Mouse (Mus musculus): ENCODE data around the gene Hmox2. TPM values are rescaled to one million over a fixed set of nuclear protein-coding genes. Genes with fewer than 3 reads are reported as not detected.

Gene Hmox2
- polyA plus RNA-seq (2015; fragmentation: Illumina TruSeq; extraction: RNeasy Lipid Tissue Mini Kit (QIAGEN cat#74804); ENCODE audit: insufficient read depth, low replicate concordance) = 95.5 TPM

DNA sequence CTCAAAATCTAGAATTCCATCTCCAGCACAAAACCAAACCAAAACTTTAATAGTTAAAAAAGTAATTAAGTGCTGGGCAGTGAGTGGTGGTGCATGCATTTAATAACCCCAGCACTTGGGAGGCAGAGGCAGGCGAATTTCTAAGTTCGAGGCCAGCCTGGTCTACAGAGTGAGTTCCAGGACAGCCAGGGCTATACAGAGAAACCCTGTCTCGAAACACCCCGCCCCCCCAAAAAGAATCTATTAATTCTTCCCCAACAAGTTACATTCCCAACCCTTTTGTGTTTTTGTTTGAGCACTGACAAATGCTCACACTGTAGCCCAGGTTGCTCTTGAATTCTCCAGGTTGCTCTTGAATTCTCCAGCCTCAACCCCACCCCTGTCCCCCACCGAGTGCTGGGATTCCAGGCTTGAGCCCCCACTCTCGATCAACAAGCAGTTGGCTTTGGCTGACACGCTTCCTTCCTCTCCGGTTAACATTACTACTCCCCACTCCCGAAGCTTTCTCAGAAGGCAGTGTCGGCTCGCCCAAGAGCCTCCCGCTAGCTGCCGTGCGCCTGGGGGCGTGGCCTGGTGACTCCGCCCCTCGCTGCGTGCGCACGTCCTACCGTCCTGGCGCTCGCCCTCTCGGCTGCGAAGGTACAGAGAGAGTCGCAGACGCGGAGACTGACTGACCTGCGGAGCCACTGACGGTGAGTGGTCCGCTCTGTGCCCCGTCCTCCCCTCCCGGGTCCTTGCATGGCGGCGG, at the start of gene Hmox2:
Hmox2 (plus strand) TSS at position 582 of the 748 bp plus-strand sequence.

DNA sequence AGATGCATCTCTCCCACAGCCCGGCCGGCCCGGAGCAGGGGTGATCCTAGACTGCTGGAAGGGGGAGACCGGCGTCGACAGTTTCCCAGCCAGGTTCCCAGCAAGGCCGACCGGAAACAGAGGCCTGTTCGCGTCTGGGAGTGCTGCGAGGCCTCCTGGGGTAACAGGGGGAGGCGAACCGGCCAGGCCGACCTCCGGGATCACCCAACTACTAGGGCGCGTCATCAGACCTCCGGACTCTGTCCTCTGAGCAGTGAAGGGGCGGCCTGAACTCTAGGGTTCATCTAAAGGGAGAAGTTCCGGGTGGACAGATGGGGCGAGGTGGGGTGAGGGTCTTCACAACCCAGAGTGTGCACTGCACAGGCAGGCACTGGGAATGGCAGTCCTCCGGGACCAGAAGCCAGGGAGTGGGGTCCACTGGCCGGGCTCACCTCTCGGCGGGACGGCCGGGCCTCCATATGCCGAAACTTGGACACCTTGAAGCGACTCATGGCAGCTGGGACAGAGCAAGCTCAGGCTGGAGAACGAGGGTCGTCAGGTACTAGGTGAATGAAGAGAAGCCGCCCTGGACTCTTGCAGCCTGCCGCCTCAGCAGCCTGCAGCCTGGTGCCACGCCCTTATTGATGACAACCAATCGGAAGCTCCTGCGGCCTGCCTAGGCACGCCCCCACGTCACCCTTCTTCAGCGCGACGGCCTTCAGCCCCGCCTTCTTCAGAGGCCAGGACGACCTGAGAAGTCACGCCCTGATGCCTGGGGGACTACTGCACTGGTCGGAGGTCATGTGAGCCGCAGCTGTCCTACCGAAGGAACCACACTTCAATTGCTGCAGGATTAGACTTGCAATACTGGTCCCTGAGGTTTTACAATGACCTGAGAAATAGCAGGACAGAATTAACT, 46.8 kb upstream of the Hmox2 start, which contains the start of gene Coro7:
Coro7 (minus strand) TSS at position 657 of the 898 bp plus-strand sequence.

GRCm38 (mm10) chr16:4718753-4719518, 7.2 kb upstream of the Hmox2 start, which contains the start of gene Nmral1:
Gene Nmral1 (minus strand): TSS chr16:4719356.

GRCm38 (mm10) chr16:4789810-4790559, 63.8 kb downstream of the Hmox2 start, which contains the start of gene Cdip1:
Gene Cdip1 (minus strand): TSS chr16:4790292.

Other genes starting within 250 kb of the Hmox2 start
- gene Srl, start 184.5 kb upstream of the Hmox2 start, polyA plus RNA-seq (2015; fragmentation: Illumina TruSeq; extraction: RNeasy Lipid Tissue Mini Kit (QIAGEN cat#74804); ENCODE audit: insufficient read depth, low replicate concordance) = 1.3 TPM
- 3.9 TPM for gene Tfap4, start 166.5 kb upstream of the Hmox2 start, polyA plus RNA-seq (2015; fragmentation: Illumina TruSeq; extraction: RNeasy Lipid Tissue Mini Kit (QIAGEN cat#74804); ENCODE audit: insufficient read depth, low replicate concordance)
- 2.8 TPM for gene Glis2, start 131.6 kb upstream of the Hmox2 start, polyA plus RNA-seq (2015; fragmentation: Illumina TruSeq; extraction: RNeasy Lipid Tissue Mini Kit (QIAGEN cat#74804); ENCODE audit: insufficient read depth, low replicate concordance)
- gene Pam16, start 101.4 kb upstream of the Hmox2 start, polyA plus RNA-seq (2015; fragmentation: Illumina TruSeq; extraction: RNeasy Lipid Tissue Mini Kit (QIAGEN cat#74804); ENCODE audit: insufficient read depth, low replicate concordance) = 28.6 TPM
- gene Vasn, start 86.4 kb upstream of the Hmox2 start, polyA plus RNA-seq (2015; fragmentation: Illumina TruSeq; extraction: RNeasy Lipid Tissue Mini Kit (QIAGEN cat#74804); ENCODE audit: insufficient read depth, low replicate concordance) = 2.1 TPM
- gene Dnaja3, start 86.4 kb upstream of the Hmox2 start, polyA plus RNA-seq (2015; fragmentation: Illumina TruSeq; extraction: RNeasy Lipid Tissue Mini Kit (QIAGEN cat#74804); ENCODE audit: insufficient read depth, low replicate concordance) = 34.5 TPM
- 40.9 TPM for gene Coro7, start 46.6 kb upstream of the Hmox2 start, polyA plus RNA-seq (2015; fragmentation: Illumina TruSeq; extraction: RNeasy Lipid Tissue Mini Kit (QIAGEN cat#74804); ENCODE audit: insufficient read depth, low replicate concordance)
- 8.6 TPM for gene Nmral1, start 7.0 kb upstream of the Hmox2 start, polyA plus RNA-seq (2015; fragmentation: Illumina TruSeq; extraction: RNeasy Lipid Tissue Mini Kit (QIAGEN cat#74804); ENCODE audit: insufficient read depth, low replicate concordance)
- 40.5 TPM for gene Cdip1, start 63.9 kb downstream of the Hmox2 start, polyA plus RNA-seq (2015; fragmentation: Illumina TruSeq; extraction: RNeasy Lipid Tissue Mini Kit (QIAGEN cat#74804); ENCODE audit: insufficient read depth, low replicate concordance)
- not detected for gene 4930562C15Rik, start 109.1 kb downstream of the Hmox2 start, polyA plus RNA-seq (2015; fragmentation: Illumina TruSeq; extraction: RNeasy Lipid Tissue Mini Kit (QIAGEN cat#74804); ENCODE audit: insufficient read depth, low replicate concordance)
- 20.6 TPM for gene Ubald1, start 154.0 kb downstream of the Hmox2 start, polyA plus RNA-seq (2015; fragmentation: Illumina TruSeq; extraction: RNeasy Lipid Tissue Mini Kit (QIAGEN cat#74804); ENCODE audit: insufficient read depth, low replicate concordance)
- gene Mgrn1, start 159.9 kb downstream of the Hmox2 start, polyA plus RNA-seq (2015; fragmentation: Illumina TruSeq; extraction: RNeasy Lipid Tissue Mini Kit (QIAGEN cat#74804); ENCODE audit: insufficient read depth, low replicate concordance) = 49.0 TPM
- gene Nudt16l1, start 212.4 kb downstream of the Hmox2 start, polyA plus RNA-seq (2015; fragmentation: Illumina TruSeq; extraction: RNeasy Lipid Tissue Mini Kit (QIAGEN cat#74804); ENCODE audit: insufficient read depth, low replicate concordance) = 33.2 TPM
- 42.7 TPM for gene Anks3, start 237.8 kb downstream of the Hmox2 start, polyA plus RNA-seq (2015; fragmentation: Illumina TruSeq; extraction: RNeasy Lipid Tissue Mini Kit (QIAGEN cat#74804); ENCODE audit: insufficient read depth, low replicate concordance)